Mouse (Mus musculus) intestine, postnatal 0 days (tissue): ENCODE measurements around the gene Nup107. TPM values are rescaled to one million over a fixed set of nuclear protein-coding genes. Genes with fewer than 3 reads are reported as not detected.

Source experiments
- ATAC-seq: fragments of 200-750 bp; cut with Nextera tagmentation; 2 replicates; pipeline ENCODE4 v1.8.0; 2017; ENCODE audit warnings: mild to moderate bottlenecking, moderate TSS enrichment, moderate library complexity
- H3K27ac ChIP-seq: fragments of 300-500 bp; sonication (generic); 2 replicates; pipeline ENCODE4 v1.5.1; 2014; ENCODE audit warnings: mild to moderate bottlenecking, low read depth, low read length, moderate library complexity
- H3K27me3 ChIP-seq: fragments of 300-500 bp; sonication (generic); replicated peaks from 2 replicates; pipeline ENCODE4 v1.6.1; 2014; ENCODE audit warnings: low read length, mixed read lengths; ENCODE audit not compliant: control insufficient read depth, insufficient read depth
- H3K36me3 ChIP-seq: fragments of 300-500 bp; sonication (generic); 2 replicates; pipeline ENCODE4 v1.6.1; 2014; ENCODE audit warnings: mild to moderate bottlenecking, moderate library complexity; ENCODE audit not compliant: control insufficient read depth, insufficient read depth
- H3K4me1 ChIP-seq: fragments of 300-500 bp; sonication (generic); replicated peaks from 2 replicates; pipeline ENCODE4 v1.6.1; 2014; ENCODE audit warnings: antibody characterized with exemption, low read length, mixed read lengths; ENCODE audit not compliant: control insufficient read depth, insufficient read depth
- H3K4me2 ChIP-seq: fragments of 300-500 bp; sonication (generic); replicated peaks from 2 replicates; pipeline ENCODE4 v1.6.1; 2014; ENCODE audit warnings: low read depth, mild to moderate bottlenecking, moderate library complexity
- H3K4me3 ChIP-seq: fragments of 300-500 bp; sonication (generic); 2 replicates; pipeline ENCODE4 v1.5.1; 2014; ENCODE audit warnings: low read depth, low read length
- H3K9ac ChIP-seq: fragments of 300-500 bp; sonication (generic); 2 replicates; pipeline ENCODE4 v1.6.1; 2014; ENCODE audit warnings: mild to moderate bottlenecking, low read depth, low read length
- H3K9me3 ChIP-seq: fragments of 300-500 bp; sonication (generic); 2 replicates; pipeline ENCODE4 v1.6.1; 2016; ENCODE audit warnings: mixed run types; ENCODE audit not compliant: control insufficient read depth
- CTCF ChIP-seq: sonication (generic); IDR thresholded peaks from 2 replicates; pipeline ENCODE4 v1.5.1; 2016; ENCODE audit warnings: low read depth, mild to moderate bottlenecking, control low read depth, antibody characterized with exemption, moderate library complexity
- WGBS: fragments of 180-500 bp; shearing (Covaris S2); extraction: QIAGEN DNeasy Blood & Tissue Kit; methylation state at CpG from one replicate; pipeline ENCODE4 v1.1.7; 2014; 5-methylcytosine and 5-hydroxymethylcytosine counted together
- polyA plus RNA-seq: library from polyadenylated mRNA; unstranded; fragments of >200 nt; fragmentation: Nextera tagmentation; extraction: Ambion mirVana; gene quantifications from 2 replicates; pipeline ENCODE4 v1.2.1, GENCODE M21; 2015

Gene Nup107
- polyA plus RNA-seq, 1 experiment from 2014 or later, result 16.2 TPM

GRCm38 (mm10) chr10:117765116-117765894, 27.2 kb downstream of the Nup107 start:
- H3K9me3 ChIP-seq, result no peaks in the 10 kb centered on the region
- ATAC-seq, result no peak

DNA sequence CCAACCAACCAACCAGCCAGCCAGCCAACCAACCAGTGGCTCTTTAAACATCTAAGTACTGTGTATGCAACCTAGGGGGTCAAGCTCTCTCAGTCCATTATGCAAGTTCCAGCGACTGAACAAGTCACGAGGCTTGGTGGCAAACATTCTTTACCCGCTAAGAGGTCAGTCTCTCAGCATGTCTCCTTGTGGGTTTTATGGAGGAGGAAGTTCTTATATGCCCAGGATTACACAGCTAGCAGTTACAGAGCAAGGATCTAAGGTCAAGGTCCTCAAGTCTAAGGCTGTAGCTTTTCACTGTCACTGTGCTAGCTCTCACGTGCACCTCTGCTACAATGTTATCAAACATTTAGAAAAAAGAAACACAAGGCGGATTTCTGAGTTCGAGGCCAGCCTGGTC, 27.9 kb downstream of the Nup107 start:
- peaks cover 70% of the 10 kb centered on the region for H3K36me3 ChIP-seq
- no peak overlapping the region for H3K4me3 ChIP-seq
- 50% methylated on average over 6 of the region's 6 CpGs for WGBS
- TF ChIP-seq CTCF, result no peak
- no peak overlapping the region for H3K9ac ChIP-seq
- no peaks in the 10 kb centered on the region for H3K4me1 ChIP-seq
- H3K4me2 ChIP-seq, result no peak overlapping the region
- peak overlapping the region; percentile 35; the same call in 1 of the 2 replicates for H3K27ac ChIP-seq
- no peaks in the 10 kb centered on the region for H3K9me3 ChIP-seq
- peak; percentile 92 for ATAC-seq
- no peaks in the 10 kb centered on the region for H3K27me3 ChIP-seq

More at GRCm38 (mm10) chr10:117765116-117765894, 27.2 kb downstream of the Nup107 start:
- Histone ChIP-seq H3K9ac (no peak overlapping the region), H3K4me2 (no peak overlapping the region), H3K27me3 (no peaks in the 10 kb centered on the region), H3K36me3 (peaks cover 72% of the 10 kb centered on the region), H3K27ac (no peak overlapping the region), H3K4me1 (no peaks in the 10 kb centered on the region), H3K4me3 (no peak overlapping the region)
- no peak for TF ChIP-seq CTCF
- 94% methylated on average over 11 of the region's 11 CpGs for WGBS

- H3K4me2 ChIP-seq, result no peak overlapping the region
- WGBS, result 95% methylated on average over 16 of the region's 16 CpGs
- ATAC-seq, result no peak
- H3K4me1 ChIP-seq, result no peaks in the 10 kb centered on the region
- TF ChIP-seq CTCF, result no peak
- H3K9me3 ChIP-seq, result no peaks in the 10 kb centered on the region
- peaks cover 76% of the 10 kb centered on the region for H3K36me3 ChIP-seq
- H3K4me3 ChIP-seq, result no peak overlapping the region
- no peak overlapping the region for H3K9ac ChIP-seq
- H3K27me3 ChIP-seq, result no peaks in the 10 kb centered on the region
- no peak overlapping the region for H3K27ac ChIP-seq
Observed at GRCm38 (mm10) chr10:117763588-117764190, 28.8 kb downstream of the Nup107 start.

DNA sequence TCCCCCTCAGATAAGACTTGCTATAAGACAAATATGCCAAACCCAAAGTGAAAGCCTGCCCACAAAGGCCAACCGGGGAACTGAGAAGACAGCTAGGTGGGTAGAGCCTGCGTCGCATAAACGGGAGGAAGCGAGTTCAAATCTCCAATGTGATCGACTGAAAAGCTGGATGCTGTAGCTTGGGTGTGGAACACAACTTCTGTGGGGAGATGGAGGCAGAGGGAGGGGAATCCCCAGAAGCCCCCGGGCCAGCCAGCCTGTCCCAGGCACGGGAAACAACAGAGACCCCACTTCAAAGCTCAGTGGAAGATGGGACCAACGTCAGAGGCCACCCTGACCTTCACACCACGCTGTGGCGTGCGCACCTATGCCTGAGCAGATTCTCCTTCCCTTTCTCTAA, 29.5 kb downstream of the Nup107 start:
- no peak for ATAC-seq
- no peak for TF ChIP-seq CTCF
- Histone ChIP-seq H3K9ac (no peak overlapping the region), H3K4me1 (no peaks in the 10 kb centered on the region), H3K4me3 (no peak overlapping the region), H3K27me3 (no peaks in the 10 kb centered on the region), H3K4me2 (no peak overlapping the region), H3K9me3 (no peaks in the 10 kb centered on the region), H3K27ac (no peak overlapping the region), H3K36me3 (peaks cover 76% of the 10 kb centered on the region)
- 97% methylated on average over 12 of the region's 12 CpGs for WGBS

DNA sequence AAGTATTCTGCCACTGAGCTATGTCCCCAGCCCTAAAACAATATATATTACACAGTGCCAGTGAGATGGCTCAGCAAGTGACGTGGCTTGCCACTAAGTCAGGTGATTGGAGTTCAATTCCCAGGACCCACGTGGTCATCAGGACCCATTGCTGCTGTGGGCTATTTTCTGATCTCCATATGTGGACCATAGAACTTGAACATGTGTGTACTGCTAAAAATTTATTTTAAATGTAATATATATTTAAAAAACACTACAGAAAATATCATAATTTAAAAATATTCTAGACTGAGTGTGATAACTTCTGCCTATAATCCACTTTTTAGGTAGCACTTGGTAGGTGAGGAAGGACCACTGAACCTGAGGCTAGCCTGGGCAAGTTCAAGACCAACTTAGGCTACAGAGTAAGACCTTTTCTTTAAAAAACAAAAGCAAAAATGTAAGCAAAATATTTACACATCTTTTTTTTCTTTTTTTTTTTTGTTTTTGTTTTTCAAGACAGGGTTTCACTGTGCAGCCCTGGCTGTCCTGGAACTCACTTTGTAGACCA, 30.1 kb downstream of the Nup107 start:
- Histone ChIP-seq H3K9ac (no peak overlapping the region), H3K4me3 (no peak overlapping the region), H3K36me3 (peaks cover 78% of the 10 kb centered on the region), H3K9me3 (no peaks in the 10 kb centered on the region), H3K27me3 (no peaks in the 10 kb centered on the region), H3K27ac (no peak overlapping the region), H3K4me2 (no peak overlapping the region), H3K4me1 (no peaks in the 10 kb centered on the region)
- no peak for ATAC-seq
- no peak for TF ChIP-seq CTCF
- 83% methylated on average over 2 of the region's 2 CpGs for WGBS

DNA sequence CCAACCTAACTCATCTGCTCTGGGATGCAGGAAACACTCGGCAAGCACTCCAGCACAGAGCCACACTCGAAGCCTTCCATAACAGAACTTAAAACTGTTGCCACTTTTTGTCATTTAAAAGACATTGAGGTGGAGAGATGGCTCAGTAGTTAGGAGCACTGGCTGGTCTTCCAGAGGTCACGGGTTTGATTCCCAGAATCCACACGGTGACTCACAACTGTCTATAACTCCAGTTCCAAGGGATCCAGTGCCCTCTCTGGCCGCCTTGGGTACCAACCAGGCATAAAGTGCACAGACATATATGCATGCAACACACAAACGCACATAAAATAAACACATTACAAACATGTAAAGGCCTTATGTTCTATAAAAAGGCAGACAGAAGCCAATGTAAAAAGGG, 31.0 kb downstream of the Nup107 start:
- WGBS, result 92% methylated on average over 6 of the region's 6 CpGs
- TF ChIP-seq CTCF, result no peak
- H3K9me3 ChIP-seq, result no peaks in the 10 kb centered on the region
- H3K4me3 ChIP-seq, result no peak overlapping the region
- H3K4me1 ChIP-seq, result no peaks in the 10 kb centered on the region
- peaks cover 81% of the 10 kb centered on the region for H3K36me3 ChIP-seq
- no peaks in the 10 kb centered on the region for H3K27me3 ChIP-seq
- H3K27ac ChIP-seq, result no peak overlapping the region
- H3K9ac ChIP-seq, result no peak overlapping the region
- no peak overlapping the region for H3K4me2 ChIP-seq
- no peak for ATAC-seq
